Mouse (Mus musculus) v-Abl transformed pro-B cells (cell line): ENCODE data around the gene Plgrkt.

Experiments
- in situ Hi-C, 2 experiments: fragments of 400-800 bp; cut with MboI; formaldehyde crosslinking; loops; one replicate each; pipeline ENCODE4 v1.15.1; 2025; ENCODE audit not compliant: unreplicated experiment in 2 of 2

The Plgrkt gene

DNA sequence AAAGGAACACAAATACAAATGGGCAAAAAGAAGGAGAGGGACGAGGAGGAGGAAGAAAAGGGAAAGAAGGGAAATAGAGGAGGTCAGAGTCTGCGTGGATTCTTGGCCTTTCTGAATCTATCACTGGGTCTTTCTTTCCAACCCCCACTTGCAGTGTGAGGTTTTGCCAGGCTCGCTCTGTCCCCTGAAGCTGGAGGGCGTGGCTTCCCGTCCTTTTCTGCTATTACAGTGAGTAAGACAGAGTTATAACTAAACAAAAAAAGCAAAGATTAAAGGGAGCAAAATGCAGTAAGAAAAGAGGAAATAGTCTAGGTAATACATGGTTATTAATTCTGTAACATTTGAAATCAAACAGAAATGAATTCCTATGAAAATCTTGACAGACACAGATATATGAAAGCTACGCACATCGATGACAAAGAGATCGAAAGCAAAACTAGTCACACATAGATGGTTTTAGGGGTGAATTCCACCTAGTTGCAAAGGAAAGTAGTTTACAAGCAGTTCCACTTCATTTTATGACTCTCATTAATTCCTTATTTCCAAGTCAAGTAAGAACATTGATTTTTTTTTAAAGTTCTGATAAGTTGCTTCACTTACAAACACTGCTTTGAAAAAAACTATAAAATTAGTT, 43.7 kb downstream of the Plgrkt start:
- in situ Hi-C loops: no loop called here

DNA sequence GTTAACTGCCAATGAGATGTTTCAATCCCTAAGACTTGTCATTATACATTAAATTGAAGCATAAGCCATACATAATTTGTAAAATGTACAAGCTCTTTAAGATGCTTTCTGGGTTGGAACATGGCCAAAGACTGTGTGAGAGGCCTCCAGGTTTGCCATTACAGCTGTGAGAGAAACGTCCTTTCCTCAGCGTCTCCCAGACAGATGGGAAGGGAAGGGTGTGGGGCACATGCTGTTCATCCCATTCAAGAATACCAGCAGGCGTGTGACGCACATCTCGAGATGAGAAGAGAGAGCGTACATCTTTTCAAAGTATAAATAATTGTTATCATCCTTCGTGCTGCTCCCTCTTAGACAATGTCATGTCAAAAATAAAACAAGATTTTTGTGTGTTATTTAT, 54.5 kb downstream of the Plgrkt start:
- in situ Hi-C loops: no loop called here

GRCm38 (mm10) chr19:29311791-29312190, 55.4 kb downstream of the Plgrkt start:
- in situ Hi-C loops: no loop called here

GRCm38 (mm10) chr19:29308832-29309231, 58.4 kb downstream of the Plgrkt start:
- in situ Hi-C loops: no loop called here

- in situ Hi-C loops: no loop called here
These were observed 65.1 kb downstream of the Plgrkt start for GRCm38 (mm10) chr19:29302119-29302518.

- in situ Hi-C loops: no loop called here
These were observed 66.3 kb downstream of the Plgrkt start for GRCm38 (mm10) chr19:29300919-29301318.
